Comparison of ENCODE assay signal across 11 mouse cellular contexts in genomic region chr2:116103411-116103996, GRCm38 (mm10). TPM values are rescaled to one million over a fixed set of nuclear protein-coding genes. Genes with fewer than 3 reads are reported as not detected.
A peak's percentile ranks its signal among the peaks of the same experiment; 100 is the strongest.
DNase-seq lines count a peak whose midpoint lies in the region; ATAC-seq lines count a peak whose summit lies in the region.
"Had no signal": no experiment of that assay in that cellular context is flagged by ENCODE, and none has a peak within 500 bp of the region (broad histone marks: within the 10 kb centered on the region; RNA-seq: fewer than 3 reads in every experiment).

No protein-coding gene starts in this region.

- no peak for ATAC-seq in midbrain, embryonic 16.5 days
- ATAC-seq in forebrain, embryonic 15.5 days (replicated peaks) = 0 out of 2 replicates have a peak, but pooled peaks have one; percentile 57
- peak; percentile 83; the same call in 1 of the 2 replicates for ATAC-seq in neural tube, embryonic 12.5 days (ENCODE audit: low FRiP score, low read depth)
- ATAC-seq: liver, embryonic 12.5 days had no signal

- H3K27ac ChIP-seq in midbrain, embryonic 10.5 days (replicated peaks) = peak overlapping the region; percentile 76
- no peak overlapping the region for H3K27ac ChIP-seq in midbrain, embryonic 16.5 days (ENCODE audit: low read length)
- H3K27ac ChIP-seq in forebrain, embryonic 15.5 days (replicated peaks) = no peak overlapping the region
- H3K27ac ChIP-seq in neural tube, embryonic 12.5 days = no peak overlapping the region
- H3K27ac ChIP-seq: liver, embryonic 12.5 days had no signal

- no peaks in the 10 kb centered on the region for H3K36me3 ChIP-seq in midbrain, embryonic 10.5 days
- H3K36me3 ChIP-seq in midbrain, embryonic 16.5 days (ENCODE audit: control insufficient read depth, insufficient read depth, low read length) = no peaks in the 10 kb centered on the region
- no peaks in the 10 kb centered on the region for H3K36me3 ChIP-seq in forebrain, embryonic 15.5 days
- H3K36me3 ChIP-seq in neural tube, embryonic 12.5 days = no peaks in the 10 kb centered on the region
- H3K36me3 ChIP-seq: G1E; liver, embryonic 12.5 days had no signal

- peak; percentile 3 to 4 for DNase-seq in cerebellum, postnatal 10 days
- no peak for DNase-seq in cerebellum, adult 9-11 months
- DNase-seq in midbrain, embryonic 10.5 days (ENCODE audit: low spot score) = peak; percentile 55
- no peak for DNase-seq in thymus, postnatal 4 days
- DNase-seq in lung, postnatal 14 days = no peak
- DNase-seq: lung, postnatal 4 days had no signal

- no peak overlapping the region for H3K4me2 ChIP-seq in midbrain, embryonic 16.5 days (ENCODE audit: low read length)
- H3K4me2 ChIP-seq in forebrain, embryonic 15.5 days (replicated peaks) = no peak overlapping the region
- H3K4me2 ChIP-seq in neural tube, embryonic 12.5 days (replicated peaks) = no peak overlapping the region
- H3K4me2 ChIP-seq: liver, embryonic 12.5 days had no signal

- no peaks in the 10 kb centered on the region for H3K27me3 ChIP-seq in midbrain, embryonic 10.5 days (ENCODE audit: low read depth, poor library complexity, severe bottlenecking)
- H3K27me3 ChIP-seq in midbrain, embryonic 16.5 days (ENCODE audit: control insufficient read depth, insufficient read depth, low read depth, low read length) = no peaks in the 10 kb centered on the region
- H3K27me3 ChIP-seq in forebrain, embryonic 15.5 days = no peaks in the 10 kb centered on the region
- H3K27me3 ChIP-seq in neural tube, embryonic 12.5 days (replicated peaks) = no peaks in the 10 kb centered on the region
- H3K27me3 ChIP-seq: liver, embryonic 12.5 days had no signal

- H3K4me1 ChIP-seq in midbrain, embryonic 10.5 days = peaks cover 13% of the 10 kb centered on the region
- H3K4me1 ChIP-seq in midbrain, embryonic 16.5 days (ENCODE audit: control insufficient read depth, insufficient read depth, low read length) = no peaks in the 10 kb centered on the region
- 0 out of 2 replicates have a peak, but pooled peaks cover 3% of the 10 kb centered on the region for H3K4me1 ChIP-seq in forebrain, embryonic 15.5 days
- no peaks in the 10 kb centered on the region for H3K4me1 ChIP-seq in neural tube, embryonic 12.5 days
- H3K4me1 ChIP-seq: liver, embryonic 12.5 days had no signal

- no peak overlapping the region for H3K4me3 ChIP-seq in midbrain, embryonic 10.5 days
- H3K4me3 ChIP-seq in midbrain, embryonic 16.5 days (ENCODE audit: low read depth, low read length) = no peak overlapping the region
- no peak overlapping the region for H3K4me3 ChIP-seq in forebrain, embryonic 15.5 days
- H3K4me3 ChIP-seq in neural tube, embryonic 12.5 days = no peak overlapping the region
- H3K4me3 ChIP-seq: liver, embryonic 12.5 days had no signal

- WGBS in midbrain, embryonic 10.5 days = 25% methylated on average over 5 of the region's 5 CpGs
- WGBS in midbrain, embryonic 16.5 days = 43% methylated on average over 5 of the region's 5 CpGs
- WGBS in forebrain, embryonic 15.5 days = 32% methylated on average over 5 of the region's 5 CpGs
- WGBS in neural tube, embryonic 12.5 days = 53% methylated on average over 5 of the region's 5 CpGs

- H3K9ac ChIP-seq in midbrain, embryonic 16.5 days (ENCODE audit: low read depth, low read length) = no peak overlapping the region
- H3K9ac ChIP-seq in forebrain, embryonic 15.5 days (replicated peaks) = no peak overlapping the region
- H3K9ac ChIP-seq in neural tube, embryonic 12.5 days = no peak overlapping the region
- H3K9ac ChIP-seq: liver, embryonic 12.5 days had no signal

- no peaks in the 10 kb centered on the region for H3K9me3 ChIP-seq in midbrain, embryonic 10.5 days (replicated peaks)
- H3K9me3 ChIP-seq in midbrain, embryonic 16.5 days (replicated peaks; ENCODE audit: control insufficient read depth, low read length, poor library complexity, severe bottlenecking) = no peaks in the 10 kb centered on the region
- no peaks in the 10 kb centered on the region for H3K9me3 ChIP-seq in forebrain, embryonic 15.5 days
- H3K9me3 ChIP-seq in neural tube, embryonic 12.5 days = no peaks in the 10 kb centered on the region
- H3K9me3 ChIP-seq: liver, embryonic 12.5 days had no signal

RNA-seq across cellular contexts. Expression of gene Meis2, which starts 37.9 kb away (rescaled TPM):
- 34.4 and 44.0 TPM in 2 replicates for polyA plus RNA-seq in midbrain, embryonic 10.5 days (2016; fragmentation: Nextera tagmentation; extraction: Ambion mirVana)
- 62.5 and 70.2 TPM in 2 replicates for polyA plus RNA-seq in midbrain, embryonic 16.5 days (2015; fragmentation: Nextera tagmentation; extraction: Ambion mirVana)
- 155 and 167 TPM in 2 replicates for polyA plus RNA-seq in forebrain, embryonic 15.5 days (2015; fragmentation: Nextera tagmentation; extraction: Ambion mirVana)
- 108 and 120 TPM in 2 replicates for polyA plus RNA-seq in neural tube, embryonic 12.5 days (2016; fragmentation: Nextera tagmentation; extraction: Ambion mirVana)

Comparison
In these comparisons a context has a peak if more than half of its experiments do, and no peak if none do; other contexts are left out.
1. DNase-seq: peak in cerebellum, postnatal 10 days (2 of 2) and midbrain, embryonic 10.5 days (single experiment); none in cerebellum, adult 9-11 months (single experiment), thymus, postnatal 4 days (single experiment) and lung, postnatal 14 days (single experiment).